Mouse (Mus musculus): ENCODE measurements around the gene Dcaf4. TPM values are rescaled to one million over a fixed set of nuclear protein-coding genes. Genes with fewer than 3 reads are reported as not detected.

The Dcaf4 gene
- 49.8 and 82.1 TPM in 2 replicates for total RNA-seq (2012; rRNA removed)

DNA sequence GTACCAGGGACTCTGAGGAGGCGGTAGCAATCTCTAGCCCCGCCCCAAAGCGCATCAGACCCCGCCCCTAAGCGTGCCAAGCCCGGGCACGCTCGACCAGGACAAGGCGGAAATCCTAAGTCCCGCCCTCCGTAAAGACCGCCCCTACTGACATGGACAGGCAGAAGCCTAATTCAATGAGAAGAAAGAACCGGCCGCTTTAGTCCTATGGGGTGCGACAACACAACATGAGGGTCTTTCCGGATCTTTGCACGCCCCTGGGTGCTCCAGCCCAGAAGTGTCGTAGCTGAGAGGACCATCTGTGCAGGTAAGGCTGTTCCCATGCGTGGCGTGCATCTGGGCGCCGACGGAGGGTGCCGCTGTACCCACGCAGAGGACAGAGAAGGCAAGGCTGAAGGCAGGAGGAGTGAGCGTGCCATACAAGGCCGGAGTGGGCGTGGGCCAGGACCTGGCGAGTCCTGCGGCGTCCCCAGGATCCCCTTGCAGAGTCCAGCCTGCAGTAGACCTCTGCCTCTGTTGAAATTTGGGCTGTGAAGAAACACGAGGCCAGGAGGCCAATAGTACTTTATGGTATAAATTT, at the start of gene Dcaf4:
Gene Dcaf4, plus strand, starts transcription at position 156 of the 580 bp plus-strand sequence.
- Histone ChIP-seq H3K9me3 (ENCODE audit: control insufficient read depth, insufficient read depth, low read depth, low read length) (no peaks in the 10 kb centered on the region), H3K4me1 (ENCODE audit: control insufficient read depth in 2 of 2, insufficient read depth in 2 of 2, low read length in 2 of 2, poor library complexity in 1 of 2) (peaks cover 13 to 29% of the 10 kb centered on the region in 2 experiments), H3K27ac (ENCODE audit: insufficient read depth, low read depth, low read length, poor library complexity, severe bottlenecking) (peak within 1 kb of the TSS; percentile 27; the same call in 1 of the 2 replicates), H3K36me3 (ENCODE audit: control insufficient read depth, insufficient read depth, low read length, poor library complexity, severe bottlenecking) (no peaks in the 10 kb centered on the region), H3K9ac (ENCODE audit: insufficient read depth, low read depth, low read length, poor library complexity, severe bottlenecking) (peak within 1 kb of the TSS; percentile 67), H3K4me3 (ENCODE audit: insufficient read depth in 1 of 2, low read depth in 1 of 2, low read length in 2 of 2, poor library complexity in 1 of 2, severe bottlenecking in 1 of 2) (peak within 1 kb of the TSS; percentile 80 to 88)
- in situ Hi-C loops (cut with MboI; ENCODE audit: low sequenced_read_pairs in 2 of 2, unreplicated experiment in 2 of 2), result no loop called here
- TF ChIP-seq ZC3H11A (IDR thresholded peaks at IDR 0.05; ENCODE audit: borderline replicate concordance, low read depth, low read length), result no peak
- TF ChIP-seq MAFK (IDR thresholded peaks at IDR 0.05; ENCODE audit: insufficient read depth, low read depth, low read length), result 0 out of 2 replicates have a peak, but pooled peaks have one; percentile 7
- TF ChIP-seq ZNF384 (IDR thresholded peaks at IDR 0.05; ENCODE audit: low read depth, low read length), result no peak
- TF ChIP-seq CHD2 (IDR thresholded peaks at IDR 0.05; ENCODE audit: low read depth, low read length), result peak; percentile 49; the same call in 1 of the 2 replicates
- DNase-seq (ENCODE audit: low read depth, low spot score), result peak; percentile 96

DNA sequence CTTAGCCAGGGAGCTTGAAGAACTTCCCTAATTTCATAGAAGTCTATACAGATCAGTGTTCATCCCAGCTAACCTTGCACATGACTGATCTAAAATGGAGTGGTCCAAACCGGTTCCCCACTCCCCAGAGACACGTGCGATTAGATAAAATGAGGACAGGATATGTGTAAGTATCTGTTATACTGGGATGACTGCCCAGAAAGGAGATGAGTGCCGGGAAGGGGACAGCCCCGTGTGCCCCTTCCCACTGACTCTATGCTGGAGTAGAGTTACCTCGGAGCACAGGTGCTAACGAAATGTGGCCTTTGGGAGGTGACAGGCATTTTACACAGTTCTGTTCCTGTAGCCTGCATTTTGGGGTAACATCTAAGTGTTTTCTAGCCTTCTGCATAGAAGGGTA, 48.5 kb upstream of the Dcaf4 start:
- H3K36me3 ChIP-seq (ENCODE audit: control insufficient read depth, insufficient read depth, low read length, poor library complexity, severe bottlenecking), result no peaks in the 10 kb centered on the region
- H3K9me3 ChIP-seq (ENCODE audit: control insufficient read depth, insufficient read depth, low read depth, low read length), result no peaks in the 10 kb centered on the region
- no peak overlapping the region for H3K4me3 ChIP-seq (ENCODE audit: insufficient read depth in 1 of 2, low read depth in 1 of 2, low read length in 2 of 2, poor library complexity in 1 of 2, severe bottlenecking in 1 of 2)
- TF ChIP-seq HCFC1 (IDR thresholded peaks at IDR 0.05; ENCODE audit: borderline replicate concordance, insufficient read depth, low read length), result no peak
- no peak for TF ChIP-seq MAFK (IDR thresholded peaks at IDR 0.05; ENCODE audit: insufficient read depth, low read depth, low read length)
- no peak for TF ChIP-seq ZNF384 (IDR thresholded peaks at IDR 0.05; ENCODE audit: low read depth, low read length)
- TF ChIP-seq ZC3H11A (IDR thresholded peaks at IDR 0.05; ENCODE audit: borderline replicate concordance, low read depth, low read length), result no peak
- TF ChIP-seq CHD2 (IDR thresholded peaks at IDR 0.05; ENCODE audit: low read depth, low read length), result no peak
- H3K4me1 ChIP-seq (ENCODE audit: control insufficient read depth in 2 of 2, insufficient read depth in 2 of 2, low read length in 2 of 2, poor library complexity in 1 of 2), result no peaks in the 10 kb centered on the region
- H3K27ac ChIP-seq (ENCODE audit: insufficient read depth, low read depth, low read length, poor library complexity, severe bottlenecking), result no peak overlapping the region
- in situ Hi-C loops (cut with MboI; ENCODE audit: low sequenced_read_pairs in 2 of 2, unreplicated experiment in 2 of 2), result no loop called here
- DNase-seq (ENCODE audit: low read depth, low spot score), result no peak
- no peak overlapping the region for H3K9ac ChIP-seq (ENCODE audit: insufficient read depth, low read depth, low read length, poor library complexity, severe bottlenecking)

DNA sequence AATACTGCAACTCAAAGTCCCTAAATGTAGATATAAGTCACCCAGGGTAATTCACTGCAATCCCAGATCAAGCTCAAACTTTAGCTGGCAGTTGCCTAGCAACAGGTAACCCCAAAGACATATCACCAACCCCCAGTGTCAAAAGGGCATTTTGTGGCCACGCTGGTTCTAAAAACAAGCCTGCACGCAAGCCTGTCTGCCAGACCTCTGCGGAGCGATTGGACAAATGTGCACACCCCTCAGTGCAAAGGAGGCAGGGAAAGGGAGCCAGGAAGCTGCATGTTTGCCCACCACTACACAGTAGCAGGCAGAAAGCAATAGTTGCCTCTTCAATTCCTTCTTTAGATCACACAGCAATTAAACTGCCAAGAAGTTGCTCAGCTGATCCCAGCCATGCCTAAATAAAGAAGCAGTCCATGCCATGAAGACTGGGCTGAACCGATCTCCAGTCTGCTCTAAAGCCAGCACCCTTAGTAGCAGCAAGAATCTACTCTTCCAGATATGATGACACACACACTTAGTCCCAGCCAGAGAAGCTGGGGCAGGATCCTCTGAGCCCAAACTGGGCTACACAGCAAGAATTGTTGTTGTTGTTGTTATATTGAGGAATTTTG, 46.2 kb upstream of the Dcaf4 start:
- no peak overlapping the region for H3K27ac ChIP-seq (ENCODE audit: insufficient read depth, low read depth, low read length, poor library complexity, severe bottlenecking)
- H3K4me3 ChIP-seq (ENCODE audit: insufficient read depth in 1 of 2, low read depth in 1 of 2, low read length in 2 of 2, poor library complexity in 1 of 2, severe bottlenecking in 1 of 2), result no peak overlapping the region
- no peak for DNase-seq (ENCODE audit: low read depth, low spot score)
- no peaks in the 10 kb centered on the region for H3K36me3 ChIP-seq (ENCODE audit: control insufficient read depth, insufficient read depth, low read length, poor library complexity, severe bottlenecking)
- no peak overlapping the region for H3K9ac ChIP-seq (ENCODE audit: insufficient read depth, low read depth, low read length, poor library complexity, severe bottlenecking)
- no peaks in the 10 kb centered on the region for H3K4me1 ChIP-seq (ENCODE audit: control insufficient read depth in 2 of 2, insufficient read depth in 2 of 2, low read length in 2 of 2, poor library complexity in 1 of 2)
- in situ Hi-C loops (cut with MboI; ENCODE audit: low sequenced_read_pairs in 2 of 2, unreplicated experiment in 2 of 2), result no loop called here
- H3K9me3 ChIP-seq (ENCODE audit: control insufficient read depth, insufficient read depth, low read depth, low read length), result no peaks in the 10 kb centered on the region
- no peak for TF ChIP-seq ZC3H11A (IDR thresholded peaks at IDR 0.05; ENCODE audit: borderline replicate concordance, low read depth, low read length)
- TF ChIP-seq ZNF384 (IDR thresholded peaks at IDR 0.05; ENCODE audit: low read depth, low read length), result no peak
- no peak for TF ChIP-seq CHD2 (IDR thresholded peaks at IDR 0.05; ENCODE audit: low read depth, low read length)
- TF ChIP-seq MAFK (IDR thresholded peaks at IDR 0.05; ENCODE audit: insufficient read depth, low read depth, low read length), result no peak
- no peak for TF ChIP-seq HCFC1 (IDR thresholded peaks at IDR 0.05; ENCODE audit: borderline replicate concordance, insufficient read depth, low read length)

DNA sequence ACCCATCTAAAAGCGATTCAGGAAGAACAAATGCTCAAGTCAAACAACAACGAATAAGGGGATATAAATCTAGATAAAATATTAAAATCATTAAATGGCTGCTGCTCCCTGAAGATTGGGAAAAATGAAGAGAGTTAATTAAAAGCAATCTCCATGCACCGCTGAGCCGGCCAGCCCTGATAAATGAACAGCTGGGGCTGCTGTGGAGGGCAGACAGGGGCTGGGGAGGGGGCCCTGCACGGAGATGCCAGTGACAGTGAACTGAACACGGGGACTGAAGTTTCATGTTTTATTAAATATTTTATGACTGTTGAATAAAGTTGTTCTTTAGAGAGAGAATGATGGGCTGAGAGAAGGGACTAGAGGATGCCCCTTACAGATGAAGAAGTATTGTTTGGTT, 44.8 kb upstream of the Dcaf4 start:
- H3K9me3 ChIP-seq (ENCODE audit: control insufficient read depth, insufficient read depth, low read depth, low read length), result no peaks in the 10 kb centered on the region
- no peak for TF ChIP-seq HCFC1 (IDR thresholded peaks at IDR 0.05; ENCODE audit: borderline replicate concordance, insufficient read depth, low read length)
- TF ChIP-seq ZC3H11A (IDR thresholded peaks at IDR 0.05; ENCODE audit: borderline replicate concordance, low read depth, low read length), result no peak
- TF ChIP-seq MAFK (IDR thresholded peaks at IDR 0.05; ENCODE audit: insufficient read depth, low read depth, low read length), result no peak
- no peak for TF ChIP-seq CHD2 (IDR thresholded peaks at IDR 0.05; ENCODE audit: low read depth, low read length)
- TF ChIP-seq ZNF384 (IDR thresholded peaks at IDR 0.05; ENCODE audit: low read depth, low read length), result no peak
- H3K27ac ChIP-seq (ENCODE audit: insufficient read depth, low read depth, low read length, poor library complexity, severe bottlenecking), result no peak overlapping the region
- no peaks in the 10 kb centered on the region for H3K4me1 ChIP-seq (ENCODE audit: control insufficient read depth in 2 of 2, insufficient read depth in 2 of 2, low read length in 2 of 2, poor library complexity in 1 of 2)
- in situ Hi-C loops (cut with MboI; ENCODE audit: low sequenced_read_pairs in 2 of 2, unreplicated experiment in 2 of 2), result no loop called here
- no peak for DNase-seq (ENCODE audit: low read depth, low spot score)
- H3K4me3 ChIP-seq (ENCODE audit: insufficient read depth in 1 of 2, low read depth in 1 of 2, low read length in 2 of 2, poor library complexity in 1 of 2, severe bottlenecking in 1 of 2), result no peak overlapping the region
- no peaks in the 10 kb centered on the region for H3K36me3 ChIP-seq (ENCODE audit: control insufficient read depth, insufficient read depth, low read length, poor library complexity, severe bottlenecking)
- H3K9ac ChIP-seq (ENCODE audit: insufficient read depth, low read depth, low read length, poor library complexity, severe bottlenecking), result no peak overlapping the region
